Mouse (Mus musculus) right cerebral cortex, adult 18-20 months (tissue): ENCODE measurements around the gene Aamdc.

Experiments used
- DNase-seq: peaks from one replicate; pipeline ENCODE4 v3.0.0; 2022; ENCODE audit warnings: mixed read lengths

Aamdc gene

DNA sequence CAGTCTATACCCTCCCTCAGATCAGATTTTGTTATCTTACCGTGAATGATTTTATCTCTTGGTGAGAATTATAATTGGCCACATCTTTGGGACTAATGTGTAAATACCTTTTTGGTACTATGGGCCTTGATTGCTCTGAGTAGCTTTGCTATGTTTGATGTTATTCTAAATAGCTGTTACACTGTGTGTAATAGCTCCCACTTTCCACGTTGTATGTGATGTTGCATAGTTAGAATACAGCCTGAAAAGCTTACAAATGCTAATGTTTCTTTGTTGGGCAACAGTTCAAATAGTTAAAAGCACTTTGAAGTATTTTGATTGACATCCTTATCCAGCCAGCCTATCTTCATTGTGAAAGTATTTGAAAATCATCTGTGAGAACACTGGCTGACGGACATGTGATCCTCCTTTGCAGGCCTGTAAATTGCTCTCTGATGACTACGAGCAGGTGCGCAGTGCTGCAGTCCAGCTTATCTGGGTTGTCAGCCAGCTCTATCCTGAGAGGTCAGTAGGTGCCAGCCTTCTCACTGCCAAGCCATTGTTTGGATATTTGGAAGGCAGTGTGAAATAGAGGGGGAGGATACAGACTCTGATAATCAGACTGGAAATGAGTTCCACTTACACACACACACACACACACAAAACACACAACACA is 78.6 kb downstream of the Aamdc start:
- no peak for DNase-seq
